Mouse (Mus musculus) forebrain, embryonic 13.5 days (tissue): ENCODE results near the gene Rap1gap. TPM values are rescaled to one million over a fixed set of nuclear protein-coding genes. Genes with fewer than 3 reads are reported as not detected.
A peak's percentile ranks its signal among the peaks of the same experiment; 100 is the strongest.

Experiments used
- ATAC-seq: fragments of 200-750 bp; cut with Nextera tagmentation; 2 replicates; pipeline ENCODE4 v1.8.0; 2017
- H3K27ac ChIP-seq: fragments of 300-500 bp; sonication (generic); 2 replicates; pipeline ENCODE4 v1.5.1; 2015; ENCODE audit warnings: inconsistent platforms, mild to moderate bottlenecking, moderate library complexity
- H3K27me3 ChIP-seq: fragments of 300-500 bp; sonication (generic); 2 replicates; pipeline ENCODE4 v1.6.1; 2015; ENCODE audit warnings: mild to moderate bottlenecking, inconsistent platforms
- H3K36me3 ChIP-seq: fragments of 300-500 bp; sonication (generic); 2 replicates; pipeline ENCODE4 v1.6.1; 2015; ENCODE audit warnings: mild to moderate bottlenecking, inconsistent platforms; ENCODE audit not compliant: poor library complexity, severe bottlenecking
- H3K4me1 ChIP-seq: fragments of 300-500 bp; sonication (generic); 2 replicates; pipeline ENCODE4 v1.6.1; 2015; ENCODE audit warnings: inconsistent platforms
- H3K4me2 ChIP-seq: fragments of 300-500 bp; sonication (generic); 2 replicates; pipeline ENCODE4 v1.6.1; 2015; ENCODE audit warnings: inconsistent platforms, mild to moderate bottlenecking, moderate library complexity
- H3K4me3 ChIP-seq: fragments of 300-500 bp; sonication (generic); 2 replicates; pipeline ENCODE4 v1.5.1; 2015; ENCODE audit warnings: mild to moderate bottlenecking, inconsistent platforms
- H3K9ac ChIP-seq: fragments of 300-500 bp; sonication (generic); 2 replicates; pipeline ENCODE4 v1.6.1; 2015; ENCODE audit warnings: mild to moderate bottlenecking, inconsistent platforms
- H3K9me3 ChIP-seq: fragments of 300-500 bp; sonication (generic); replicated peaks from 2 replicates; pipeline ENCODE4 v1.6.1; 2016; ENCODE audit warnings: inconsistent platforms
- WGBS: fragments of 180-500 bp; shearing (Covaris S2); methylation state at CpG from one replicate; pipeline ENCODE4 v1.1.7; 2015; 5-methylcytosine and 5-hydroxymethylcytosine counted together
- polyA plus RNA-seq: library from polyadenylated mRNA; unstranded; fragments of >200 nt; fragmentation: Nextera tagmentation; extraction: Ambion mirVana; gene quantifications from 2 replicates; pipeline ENCODE4 v1.2.1, GENCODE M21; 2015

Rap1gap gene
- polyA plus RNA-seq, 1 experiment from 2014 or later = 11.8 TPM

GRCm38 (mm10) chr4:137664980-137665675 lies 602 bp downstream of the Rap1gap start:
- H3K27ac ChIP-seq = no peak overlapping the region

GRCm38 (mm10) chr4:137665791-137666190 lies 1.3 kb downstream of the Rap1gap start:
- Histone ChIP-seq H3K4me1 (peaks cover 51% of the 10 kb centered on the region), H3K4me2 (no peak overlapping the region; the same call in 1 of the 2 replicates), H3K27me3 (peaks cover 19% of the 10 kb centered on the region), H3K27ac (no peak overlapping the region), H3K9ac (no peak overlapping the region), H3K36me3 (no peaks in the 10 kb centered on the region), H3K9me3 (no peaks in the 10 kb centered on the region), H3K4me3 (0 out of 2 replicates have a peak overlapping the region, but pooled peaks have one; percentile 1)
- 93% methylated on average over 5 of the region's 5 CpGs for WGBS
- ATAC-seq = no peak

More at GRCm38 (mm10) chr4:137664980-137665675, 602 bp downstream of the Rap1gap start:
- ATAC-seq = no peak; the same call in 1 of the 2 replicates
- Histone ChIP-seq H3K9ac (peak overlapping the region; percentile 78), H3K27me3 (peaks cover 19% of the 10 kb centered on the region), H3K9me3 (no peaks in the 10 kb centered on the region), H3K4me3 (peak overlapping the region; percentile 57), H3K4me2 (peak overlapping the region; percentile 93), H3K36me3 (no peaks in the 10 kb centered on the region), H3K4me1 (peaks cover 57% of the 10 kb centered on the region)
- 13% methylated on average over 14 of the region's 15 CpGs for WGBS

- Histone ChIP-seq H3K9ac (no peak overlapping the region), H3K4me2 (no peak overlapping the region)
- WGBS = 55% methylated on average over 5 of the region's 5 CpGs
Measured at GRCm38 (mm10) chr4:137666283-137666957, 1.9 kb downstream of the Rap1gap start.

GRCm38 (mm10) chr4:137666958-137667345 lies 2.4 kb downstream of the Rap1gap start:
- no peaks in the 10 kb centered on the region for H3K36me3 ChIP-seq
- H3K27ac ChIP-seq = no peak overlapping the region
- H3K4me1 ChIP-seq = peaks cover 41% of the 10 kb centered on the region
- H3K4me3 ChIP-seq = no peak overlapping the region
- no peak overlapping the region for H3K9ac ChIP-seq
- no peak for ATAC-seq
- 78% methylated on average over 8 of the region's 8 CpGs for WGBS
- no peak overlapping the region for H3K4me2 ChIP-seq
- no peaks in the 10 kb centered on the region for H3K9me3 ChIP-seq
- peaks cover 19% of the 10 kb centered on the region for H3K27me3 ChIP-seq

More at GRCm38 (mm10) chr4:137666283-137666957, 1.9 kb downstream of the Rap1gap start:
- Histone ChIP-seq H3K27ac (no peak overlapping the region), H3K4me3 (no peak overlapping the region), H3K4me1 (peaks cover 46% of the 10 kb centered on the region), H3K36me3 (no peaks in the 10 kb centered on the region), H3K27me3 (peaks cover 19% of the 10 kb centered on the region), H3K9me3 (no peaks in the 10 kb centered on the region)
- no peak for ATAC-seq

GRCm38 (mm10) chr4:137667747-137668146 lies 3.2 kb downstream of the Rap1gap start:
- Histone ChIP-seq H3K36me3 (no peaks in the 10 kb centered on the region), H3K9ac (no peak overlapping the region), H3K27me3 (peaks cover 16% of the 10 kb centered on the region), H3K4me1 (peaks cover 41% of the 10 kb centered on the region), H3K4me2 (no peak overlapping the region), H3K27ac (no peak overlapping the region), H3K9me3 (no peaks in the 10 kb centered on the region), H3K4me3 (no peak overlapping the region)
- WGBS = 53% methylated on average over 5 of the region's 5 CpGs
- no peak for ATAC-seq

GRCm38 (mm10) chr4:137671711-137672500 lies 7.4 kb downstream of the Rap1gap start:
- no peak overlapping the region for H3K4me2 ChIP-seq

GRCm38 (mm10) chr4:137675566-137675965 lies 11.0 kb downstream of the Rap1gap start:
- Histone ChIP-seq H3K9ac (no peak overlapping the region), H3K4me2 (no peak overlapping the region), H3K36me3 (no peaks in the 10 kb centered on the region), H3K27me3 (peaks cover 22% of the 10 kb centered on the region), H3K27ac (no peak overlapping the region), H3K4me1 (peaks cover 23% of the 10 kb centered on the region), H3K9me3 (no peaks in the 10 kb centered on the region), H3K4me3 (no peak overlapping the region)
- ATAC-seq = no peak
- WGBS = 56% methylated on average over 7 of the region's 7 CpGs

More at GRCm38 (mm10) chr4:137671711-137672500, 7.4 kb downstream of the Rap1gap start:
- H3K4me3 ChIP-seq = no peak overlapping the region
- 79% methylated on average over 13 of the region's 13 CpGs for WGBS
- H3K27ac ChIP-seq = no peak overlapping the region
- H3K9ac ChIP-seq = no peak overlapping the region
- H3K4me1 ChIP-seq = peaks cover 28% of the 10 kb centered on the region
- H3K9me3 ChIP-seq = no peaks in the 10 kb centered on the region
- no peak for ATAC-seq
- H3K27me3 ChIP-seq = peaks cover 8% of the 10 kb centered on the region
- H3K36me3 ChIP-seq = no peaks in the 10 kb centered on the region

GRCm38 (mm10) chr4:137676057-137676456 lies 11.5 kb downstream of the Rap1gap start:
- 7% methylated on average over 10 of the region's 11 CpGs for WGBS
- Histone ChIP-seq H3K4me3 (no peak overlapping the region), H3K27me3 (peaks cover 24% of the 10 kb centered on the region), H3K9me3 (no peaks in the 10 kb centered on the region), H3K4me1 (peaks cover 28% of the 10 kb centered on the region), H3K4me2 (0 out of 2 replicates have a peak overlapping the region, but pooled peaks have one; percentile 9), H3K27ac (no peak overlapping the region), H3K36me3 (no peaks in the 10 kb centered on the region), H3K9ac (no peak overlapping the region)
- ATAC-seq = peak; percentile 25

GRCm38 (mm10) chr4:137676700-137677484 lies 12.4 kb downstream of the Rap1gap start:
- H3K4me3 ChIP-seq = no peak overlapping the region
- no peak overlapping the region for H3K9ac ChIP-seq
- 0 out of 2 replicates have a peak, but pooled peaks have one; percentile 22 for ATAC-seq
- H3K4me1 ChIP-seq = peaks cover 36% of the 10 kb centered on the region
- WGBS = 65% methylated on average over 13 of the region's 13 CpGs
- no peaks in the 10 kb centered on the region for H3K36me3 ChIP-seq
- no peak overlapping the region for H3K27ac ChIP-seq
- H3K27me3 ChIP-seq = peaks cover 25% of the 10 kb centered on the region
- H3K4me2 ChIP-seq = no peak overlapping the region
- H3K9me3 ChIP-seq = no peaks in the 10 kb centered on the region

- no peak for ATAC-seq
- Histone ChIP-seq H3K4me2 (no peak overlapping the region), H3K27ac (no peak overlapping the region), H3K9me3 (no peaks in the 10 kb centered on the region), H3K4me3 (no peak overlapping the region), H3K4me1 (peaks cover 41% of the 10 kb centered on the region), H3K27me3 (peaks cover 35% of the 10 kb centered on the region), H3K36me3 (no peaks in the 10 kb centered on the region), H3K9ac (no peak overlapping the region)
- WGBS = 88% methylated on average over 5 of the region's 5 CpGs
Measured at GRCm38 (mm10) chr4:137677906-137678305, 13.4 kb downstream of the Rap1gap start.

- WGBS = 81% methylated on average over 9 of the region's 9 CpGs
- peaks cover 35% of the 10 kb centered on the region for H3K27me3 ChIP-seq
Measured at GRCm38 (mm10) chr4:137678568-137678967, 14.0 kb downstream of the Rap1gap start.

More at GRCm38 (mm10) chr4:137678568-137678967, 14.0 kb downstream of the Rap1gap start:
- H3K4me1 ChIP-seq = peaks cover 41% of the 10 kb centered on the region
- H3K9me3 ChIP-seq = no peaks in the 10 kb centered on the region
- no peak overlapping the region for H3K4me3 ChIP-seq
- no peak for ATAC-seq
- H3K9ac ChIP-seq = no peak overlapping the region
- no peak overlapping the region for H3K4me2 ChIP-seq
- no peak overlapping the region for H3K27ac ChIP-seq
- no peaks in the 10 kb centered on the region for H3K36me3 ChIP-seq
